Mouse (Mus musculus) fat pad, adult 2 months (tissue): ENCODE measurements at regions not wholly inside any gene's neighbourhood (a gene's known extent, or its start where the extent isn't known, plus 50 kb on each side); places are given as distances from the start of the nearest gene placed in this dataset.

ENCODE experiments used
- DNase-seq: peaks from one replicate; pipeline ENCODE4 v3.0.0-alpha.2; 2011; ENCODE audit warnings: low read depth, low spot score; ENCODE audit errors: extremely low read depth

- DNase-seq: no peak
These were observed 275.6 kb upstream of the Tsc22d2 start for GRCm38 (mm10) chr3:58138726-58139585.

DNA sequence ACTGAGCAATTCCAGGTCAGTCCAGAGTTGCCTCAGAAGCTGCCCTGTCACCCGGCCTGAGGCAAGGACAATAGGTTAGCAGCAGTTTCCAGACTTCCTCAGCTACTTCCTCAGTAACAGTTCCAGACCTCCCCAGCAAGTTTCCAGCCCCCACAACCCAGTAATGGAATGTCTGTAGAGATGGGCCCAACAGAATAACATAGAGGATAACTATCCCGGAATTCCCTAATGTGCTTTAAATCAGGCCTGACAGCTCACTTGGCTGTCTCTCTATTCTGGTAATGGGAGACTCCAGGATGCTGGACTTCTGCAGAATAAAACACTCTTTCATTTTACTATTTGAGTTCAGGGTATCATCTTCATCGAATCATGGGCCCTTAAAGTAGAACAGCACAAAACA lies 268.4 kb upstream of the Tsc22d2 start:
- no peak for DNase-seq

DNA sequence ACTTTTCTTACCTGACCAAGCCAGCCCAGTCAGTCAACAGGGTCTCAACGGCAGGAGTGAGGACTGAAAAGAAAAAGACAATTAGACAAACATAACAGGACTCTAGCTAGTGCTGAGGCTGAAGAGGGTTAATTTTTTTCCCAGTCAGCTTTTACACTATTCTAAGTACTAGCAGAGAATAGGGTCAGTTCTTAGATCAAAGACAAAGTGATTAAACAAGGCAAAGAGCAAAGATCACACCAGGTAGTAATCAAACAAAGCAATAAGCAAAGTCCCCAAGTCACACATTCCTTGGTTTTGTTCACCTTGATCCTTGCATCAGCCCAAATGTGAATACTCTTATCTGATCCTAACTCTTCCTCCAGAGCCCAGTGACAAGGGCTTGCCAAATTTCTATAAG lies 267.8 kb upstream of the Tsc22d2 start:
- no peak for DNase-seq

- DNase-seq: no peak
These were observed 261.4 kb upstream of the Tsc22d2 start for GRCm38 (mm10) chr3:58153141-58153540.

- no peak for DNase-seq
These were observed 260.4 kb upstream of the Tsc22d2 start for GRCm38 (mm10) chr3:58153874-58154756.

DNA sequence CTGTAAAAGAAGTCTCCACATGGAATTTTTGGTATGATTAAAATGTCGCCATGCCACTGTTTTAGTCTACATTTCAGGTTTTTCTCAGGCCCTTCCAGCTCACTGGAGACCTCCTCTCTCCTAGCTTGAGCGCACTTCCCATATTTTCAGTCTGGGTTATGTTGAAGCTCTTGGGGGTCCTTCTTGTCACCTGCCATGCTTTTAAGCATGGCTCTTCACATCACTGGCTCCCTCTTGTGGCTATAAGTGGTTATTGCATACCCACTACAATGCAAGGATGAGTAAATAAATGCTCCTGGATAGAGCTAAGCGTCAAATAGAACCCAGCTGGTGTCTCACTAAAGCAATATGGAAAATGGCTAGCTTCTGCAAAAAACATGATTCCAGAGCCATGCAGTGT lies 255.1 kb upstream of the Tsc22d2 start:
- no peak for DNase-seq

GRCm38 (mm10) chr3:58162238-58162637 lies 252.3 kb upstream of the Tsc22d2 start:
- no peak for DNase-seq

DNA sequence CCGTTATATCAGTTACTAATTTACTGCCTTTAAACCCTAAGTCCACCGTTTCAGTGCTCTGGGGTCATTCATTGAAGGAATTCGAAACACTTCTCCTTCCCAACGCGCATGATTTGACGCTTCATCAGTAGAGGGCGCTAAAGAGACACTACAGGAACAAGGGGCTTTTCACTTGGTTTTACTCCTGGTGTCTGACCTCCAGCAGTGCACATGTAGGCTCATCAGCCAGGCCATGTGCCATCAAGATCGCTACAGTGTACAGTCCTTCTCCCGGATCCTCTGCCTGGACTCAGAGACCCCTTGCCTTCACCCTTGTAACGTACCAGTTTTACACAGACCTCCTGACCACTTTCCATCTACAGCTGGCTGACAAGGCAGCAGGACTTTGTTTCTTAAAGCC lies 250.7 kb upstream of the Tsc22d2 start:
- DNase-seq: no peak

DNA sequence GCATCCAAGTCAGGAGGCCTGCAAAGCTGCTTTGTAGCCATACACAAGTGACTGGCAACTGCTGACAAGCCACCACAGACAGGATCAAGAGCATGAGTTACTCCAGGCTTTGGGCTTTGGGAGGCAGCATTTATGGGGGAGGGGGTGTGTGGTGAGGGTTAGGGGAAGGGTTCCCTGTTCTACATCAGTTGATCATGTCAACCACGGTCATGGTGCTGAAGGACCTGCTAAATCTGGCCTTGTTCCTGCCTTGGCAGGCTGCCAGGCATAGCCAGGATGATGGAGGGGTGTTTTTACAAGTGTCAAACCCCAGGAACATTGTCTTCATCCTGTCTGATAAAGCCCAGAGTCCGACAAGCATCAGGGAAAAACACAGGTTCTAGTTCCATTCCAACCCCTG lies 247.9 kb upstream of the Tsc22d2 start:
- no peak for DNase-seq

DNA sequence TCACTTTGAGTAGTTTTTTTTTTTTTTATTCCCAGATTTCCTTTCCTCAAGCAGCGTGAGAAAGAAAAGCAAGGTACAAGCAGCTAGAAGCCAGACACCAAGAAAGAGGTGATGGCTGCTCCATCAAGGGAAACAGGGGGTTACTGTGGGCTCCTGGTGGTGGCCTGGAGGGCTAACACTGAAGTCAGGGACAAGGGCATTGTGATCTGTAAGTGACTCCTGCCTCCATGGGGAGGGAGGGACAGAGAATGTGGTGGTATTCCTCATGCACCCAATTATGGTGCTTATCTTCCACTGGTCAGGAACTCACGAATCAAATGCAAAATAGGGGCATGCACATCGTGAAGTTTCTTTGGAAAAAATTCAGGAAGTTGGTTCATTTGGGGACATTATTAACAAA lies 247.4 kb upstream of the Tsc22d2 start:
- no peak for DNase-seq

GRCm38 (mm10) chr3:58167761-58168290 lies 246.7 kb upstream of the Tsc22d2 start:
- DNase-seq: no peak

DNA sequence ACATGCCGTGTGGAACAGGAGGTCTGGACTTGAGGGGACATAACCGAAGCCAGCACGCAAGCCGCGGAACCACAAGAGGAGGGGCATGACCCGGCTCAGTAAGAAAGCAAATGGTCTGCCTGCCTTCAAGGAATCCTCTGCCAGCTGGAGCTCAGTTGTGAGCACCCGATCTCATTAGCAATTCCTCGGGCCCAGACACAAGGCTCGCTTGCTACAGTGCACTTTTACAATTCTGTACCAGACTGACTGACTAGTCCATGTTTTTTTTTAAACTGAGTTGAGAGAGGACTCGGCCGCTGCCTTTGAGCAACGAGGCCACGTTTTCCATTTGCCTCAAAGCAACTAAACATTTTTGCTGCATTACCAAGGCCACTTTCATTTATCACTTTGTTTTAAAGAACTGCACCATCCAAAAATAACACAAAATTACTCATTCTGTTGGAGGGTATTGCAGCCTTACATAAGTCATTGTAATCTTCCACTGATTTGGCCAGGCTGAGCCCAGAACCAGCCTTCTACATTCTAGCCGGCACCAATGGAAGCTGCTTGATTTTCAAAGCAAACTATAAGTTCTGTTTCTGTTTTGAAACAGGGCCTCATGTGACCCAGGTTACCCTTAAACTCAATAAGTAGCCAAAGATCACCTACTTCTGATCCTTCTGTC lies 245.9 kb upstream of the Tsc22d2 start:
- DNase-seq: no peak

GRCm38 (mm10) chr3:58169786-58170185 lies 244.7 kb upstream of the Tsc22d2 start:
- DNase-seq: no peak

- DNase-seq: no peak
These were observed 242.4 kb upstream of the Tsc22d2 start for GRCm38 (mm10) chr3:58172096-58172495.

DNA sequence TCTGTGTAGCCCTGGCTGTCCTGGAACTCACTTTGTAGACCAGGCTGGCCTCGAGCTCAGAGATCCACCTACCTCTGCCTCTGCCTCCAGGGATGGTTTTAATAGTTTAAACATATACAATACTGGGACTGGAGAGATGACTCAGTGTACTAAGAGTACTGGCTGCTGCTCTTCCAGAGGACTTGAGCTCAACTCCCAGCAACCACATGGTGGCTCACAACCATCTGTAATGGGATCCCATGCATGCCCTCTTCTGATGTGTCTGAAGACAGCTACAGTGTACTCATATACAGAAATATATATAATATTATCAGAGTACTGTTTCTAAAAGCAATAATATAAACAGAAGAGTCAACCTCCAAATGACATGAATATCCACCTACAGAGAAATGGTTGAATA lies 240.7 kb upstream of the Tsc22d2 start:
- DNase-seq: no peak

GRCm38 (mm10) chr3:58181715-58182114 lies 232.8 kb upstream of the Tsc22d2 start:
- DNase-seq: no peak

DNA sequence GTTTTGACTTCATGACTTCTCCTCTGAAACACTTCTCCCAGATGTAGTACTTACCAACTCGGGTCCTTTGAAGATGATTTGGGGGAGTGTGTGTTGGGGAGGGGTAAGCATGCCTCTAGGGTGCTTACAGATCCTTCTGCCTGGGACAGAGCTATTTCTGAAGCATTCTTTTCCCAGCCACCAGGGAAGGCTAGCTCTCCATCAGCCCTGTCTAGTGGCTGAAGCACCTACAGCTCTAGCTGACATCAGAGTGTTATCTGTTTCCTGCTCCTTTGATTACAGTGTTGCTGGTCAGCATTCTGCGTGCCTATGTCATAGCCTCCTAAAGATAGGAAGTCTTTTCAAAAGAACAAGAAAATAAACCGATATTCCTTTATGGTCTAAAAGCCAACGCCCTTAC lies 232.2 kb upstream of the Tsc22d2 start:
- no peak for DNase-seq

- no peak for DNase-seq
These were observed 231.2 kb upstream of the Tsc22d2 start for GRCm38 (mm10) chr3:58183279-58183678.

GRCm38 (mm10) chr3:58200462-58200861 lies 214.1 kb upstream of the Tsc22d2 start:
- no peak for DNase-seq

DNA sequence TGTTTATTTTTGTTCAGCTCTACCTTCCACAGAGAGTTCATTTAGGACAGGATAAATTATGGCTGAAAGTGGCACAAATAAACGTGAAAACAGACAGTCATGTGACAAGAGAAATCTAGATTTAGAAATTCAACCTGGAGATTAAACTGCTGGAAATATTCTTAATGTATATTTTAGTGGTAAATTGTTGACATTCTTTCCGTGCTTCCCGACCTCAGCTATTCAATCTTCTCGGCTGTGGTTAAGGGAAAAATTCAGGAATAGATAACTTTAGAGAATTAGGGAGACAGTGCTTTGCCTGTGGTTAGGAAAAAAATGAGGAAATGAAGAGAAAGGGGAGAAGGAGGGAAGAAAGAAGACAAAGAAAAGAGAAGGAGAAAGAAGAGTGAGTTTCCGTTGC lies 211.7 kb upstream of the Tsc22d2 start:
- DNase-seq: no peak

GRCm38 (mm10) chr3:58203806-58204205 lies 210.7 kb upstream of the Tsc22d2 start:
- DNase-seq: no peak
